Mouse (Mus musculus): ENCODE data around the gene 9330159F19Rik.

9330159F19Rik gene

GRCm38 (mm10) chr10:29211453-29211852, at the start of gene 9330159F19Rik:
Gene 9330159F19Rik (plus strand): TSS chr10:29211606.
- no peak for DNase-seq

- no peak for DNase-seq
Measured at GRCm38 (mm10) chr10:29161664-29162063, 49.7 kb upstream of the 9330159F19Rik start.

DNA sequence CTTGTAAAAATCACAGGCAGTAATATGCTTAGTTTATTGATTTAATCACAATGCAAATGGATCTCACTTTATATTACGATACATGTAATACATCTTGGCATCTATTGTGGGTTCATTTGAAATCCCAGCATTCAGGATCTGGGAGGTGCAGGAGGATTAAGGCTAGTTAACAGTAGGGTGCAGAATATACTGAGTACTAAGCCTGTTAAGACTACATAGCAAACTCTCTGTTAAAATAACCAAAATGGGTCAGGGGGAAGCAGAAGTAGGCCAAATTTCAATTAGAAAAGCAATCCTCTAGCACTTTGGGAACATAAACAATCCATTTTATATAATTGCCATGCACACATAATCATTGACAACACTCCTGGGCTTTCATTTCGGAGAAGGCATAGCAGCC, 37.6 kb upstream of the 9330159F19Rik start:
- no peak for DNase-seq

GRCm38 (mm10) chr10:29175656-29176055, 35.8 kb upstream of the 9330159F19Rik start:
- DNase-seq, result no peak

DNA sequence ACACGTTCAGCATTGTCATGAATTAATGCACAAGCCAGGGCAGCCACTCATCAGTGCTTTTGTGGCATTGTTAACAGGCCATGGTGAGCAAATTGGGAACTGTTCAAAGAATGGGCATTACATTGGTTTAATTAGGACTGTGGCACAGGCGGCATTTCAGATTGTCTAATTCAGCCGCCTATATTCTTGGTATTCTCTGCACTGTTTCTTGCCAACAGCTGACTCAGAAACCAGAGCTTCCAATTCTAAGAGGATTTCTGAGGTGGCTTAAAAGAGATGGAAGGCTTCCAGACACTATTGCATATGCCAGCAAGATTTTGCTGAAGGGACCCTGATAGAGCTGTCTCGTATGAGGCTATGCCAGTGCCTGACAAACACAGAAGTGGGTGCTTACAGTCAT, 34.5 kb upstream of the 9330159F19Rik start:
- DNase-seq, result no peak

DNA sequence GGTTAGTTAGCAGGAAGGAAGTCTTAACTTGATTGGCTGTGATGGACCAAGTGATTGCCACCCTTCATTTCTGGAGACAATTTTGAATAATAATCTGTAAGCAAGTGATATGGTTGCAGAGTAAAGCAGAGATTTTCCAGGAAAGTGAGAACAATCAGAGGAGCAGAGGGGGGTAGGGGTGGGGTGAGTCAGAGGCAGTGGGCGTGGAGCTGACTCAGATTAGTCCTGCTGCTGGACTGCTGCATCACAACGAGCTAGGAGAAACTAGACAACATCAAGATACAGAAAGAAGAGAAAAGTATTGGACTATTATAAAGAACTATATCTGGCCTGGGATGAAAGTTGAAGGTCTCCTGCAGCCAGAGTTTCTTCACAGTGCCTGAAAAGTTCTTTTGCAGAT, 33.4 kb upstream of the 9330159F19Rik start:
- DNase-seq, result no peak

DNA sequence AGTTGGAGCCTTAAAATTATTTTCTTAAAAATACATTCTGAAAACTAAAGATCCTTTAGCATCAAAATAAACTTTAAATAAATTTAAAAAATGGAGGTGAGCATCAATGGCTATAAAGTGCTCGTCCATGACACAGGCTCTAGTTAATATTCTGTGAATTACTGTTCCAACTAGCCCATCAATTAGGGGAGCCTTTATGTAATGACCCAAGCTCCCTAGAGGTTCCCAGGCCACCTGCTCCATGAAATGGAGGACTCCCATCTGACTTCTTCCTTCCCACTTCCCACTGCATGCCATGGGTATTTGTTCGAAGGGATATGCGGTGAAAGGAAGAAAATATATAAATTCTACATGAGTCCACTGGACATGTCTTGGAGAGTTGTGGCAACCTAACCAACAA, 31.2 kb upstream of the 9330159F19Rik start:
- no peak for DNase-seq

DNA sequence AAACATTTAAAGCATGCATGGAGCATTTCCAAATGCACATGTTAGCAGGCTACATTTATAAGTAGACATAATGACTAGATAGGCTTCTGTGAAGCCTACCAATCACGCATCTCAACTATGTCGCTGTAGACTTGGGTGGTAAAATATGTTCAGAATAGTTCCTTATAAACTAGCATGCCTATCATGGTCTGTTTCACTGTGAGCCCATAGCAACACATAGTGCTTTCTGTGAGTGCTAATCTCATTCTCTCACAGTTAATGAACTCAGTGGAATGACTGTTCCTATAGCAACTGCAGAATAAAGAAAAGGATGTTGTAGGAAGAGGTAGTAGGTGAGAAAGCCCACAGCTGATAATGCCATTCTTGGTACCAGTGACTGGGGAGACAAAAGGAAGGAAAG, 30.4 kb upstream of the 9330159F19Rik start:
- no peak for DNase-seq

- DNase-seq, result no peak
Measured at GRCm38 (mm10) chr10:29193769-29194168, 17.6 kb upstream of the 9330159F19Rik start.

GRCm38 (mm10) chr10:29196811-29197210, 14.6 kb upstream of the 9330159F19Rik start:
- DNase-seq, result no peak

GRCm38 (mm10) chr10:29198642-29199041, 12.8 kb upstream of the 9330159F19Rik start, which contains the start of gene Gm49353:
Gene Gm49353 (plus strand): TSS chr10:29198954.
- no peak for DNase-seq

- no peak for DNase-seq
Measured at GRCm38 (mm10) chr10:29199835-29200234, 11.6 kb upstream of the 9330159F19Rik start.

- DNase-seq, result no peak
Measured at GRCm38 (mm10) chr10:29200609-29201008, 10.8 kb upstream of the 9330159F19Rik start.

DNA sequence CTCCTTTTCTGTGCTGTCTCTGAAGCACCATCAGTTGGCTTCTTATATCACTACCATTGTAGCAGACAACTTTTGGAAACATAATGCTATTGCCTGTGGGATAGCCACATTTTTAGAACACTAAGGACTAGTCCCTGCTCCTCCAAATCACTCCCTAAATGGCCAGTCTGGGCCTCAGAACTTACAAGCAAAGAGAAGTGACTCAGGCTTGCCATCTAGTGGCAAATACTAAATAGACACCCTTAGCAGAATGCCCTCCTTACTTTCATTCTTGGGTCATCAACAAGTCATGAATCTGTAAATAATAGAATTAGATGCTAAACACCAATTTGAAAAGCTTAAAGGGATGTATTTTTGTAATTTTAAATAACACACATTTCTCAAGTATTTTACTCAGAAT, 4.7 kb upstream of the 9330159F19Rik start:
- DNase-seq, result peak in 1 of 2 experiments; percentile 48

- DNase-seq, result no peak
Measured at GRCm38 (mm10) chr10:29208735-29209134, 2.7 kb upstream of the 9330159F19Rik start.

- DNase-seq, result no peak
Measured at GRCm38 (mm10) chr10:29213534-29214100, 2.2 kb downstream of the 9330159F19Rik start.

GRCm38 (mm10) chr10:29216957-29217356, 5.6 kb downstream of the 9330159F19Rik start:
- no peak for DNase-seq

DNA sequence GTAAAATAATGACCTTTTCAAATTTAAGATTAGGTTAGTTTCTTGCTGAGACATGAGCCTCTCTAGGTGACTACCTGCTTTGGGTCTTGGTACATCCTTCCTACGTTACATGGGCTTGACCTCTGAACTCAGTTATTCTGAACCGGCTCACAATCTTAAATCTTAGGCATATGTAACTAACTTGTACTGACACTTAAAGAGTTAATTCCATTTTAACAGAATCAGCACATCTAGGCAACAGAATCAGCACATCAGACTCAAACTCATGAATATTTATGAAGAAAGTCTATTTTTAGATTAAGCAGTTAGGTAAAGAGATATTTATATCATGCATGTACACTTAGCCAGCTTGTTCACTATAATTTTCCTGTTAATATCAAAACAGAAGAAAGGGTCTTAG, 6.0 kb downstream of the 9330159F19Rik start:
- no peak for DNase-seq

DNA sequence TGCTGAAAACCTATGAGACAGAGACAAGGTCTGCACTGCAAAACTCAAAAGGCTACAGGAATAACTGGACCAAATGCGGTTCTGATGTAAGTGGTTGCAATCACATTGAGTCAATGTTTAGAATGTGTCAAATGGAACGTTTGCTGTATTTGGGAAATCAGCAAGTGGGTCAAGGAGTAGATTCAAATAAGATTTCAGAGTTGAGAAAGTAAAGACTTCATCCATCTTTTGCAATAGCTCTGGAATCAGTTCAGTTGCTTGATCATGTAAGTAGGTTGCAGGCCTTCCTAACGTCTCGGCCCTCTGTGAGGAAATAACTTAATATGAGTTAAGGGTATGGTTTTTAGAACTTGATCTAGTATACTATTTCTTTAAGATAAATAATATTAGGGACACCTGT, 13.9 kb downstream of the 9330159F19Rik start:
- DNase-seq, result no peak

DNA sequence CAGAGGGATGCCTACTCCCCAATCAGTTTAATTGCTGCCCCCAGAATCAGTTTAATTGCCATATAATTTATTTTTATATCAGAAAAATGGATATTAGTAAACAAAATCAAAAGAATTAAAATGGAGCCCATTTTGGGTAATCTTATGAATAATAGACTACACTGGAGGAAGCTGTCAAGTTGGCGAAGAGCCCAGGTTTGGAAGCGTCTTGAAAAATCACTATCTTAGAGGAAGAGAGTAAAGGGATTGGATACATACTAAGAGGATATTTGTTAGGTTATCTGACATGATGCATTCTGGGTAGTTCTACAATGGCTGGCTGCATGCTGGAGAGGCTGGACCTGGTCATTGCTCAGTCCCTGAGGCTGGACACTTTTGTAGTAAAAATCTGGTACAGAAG, 19.8 kb downstream of the 9330159F19Rik start:
- no peak for DNase-seq

All from cerebellum, postnatal 36 days (tissue).